Mouse (Mus musculus) mature B cell (primary cell): ENCODE results near the gene Lrp3.

Experiments used
- in situ Hi-C: fragments of 300-500 bp; cut with MboI; formaldehyde crosslinking; loops from 2 replicates; pipeline ENCODE4 v1.14.3; 2019

The Lrp3 gene

DNA sequence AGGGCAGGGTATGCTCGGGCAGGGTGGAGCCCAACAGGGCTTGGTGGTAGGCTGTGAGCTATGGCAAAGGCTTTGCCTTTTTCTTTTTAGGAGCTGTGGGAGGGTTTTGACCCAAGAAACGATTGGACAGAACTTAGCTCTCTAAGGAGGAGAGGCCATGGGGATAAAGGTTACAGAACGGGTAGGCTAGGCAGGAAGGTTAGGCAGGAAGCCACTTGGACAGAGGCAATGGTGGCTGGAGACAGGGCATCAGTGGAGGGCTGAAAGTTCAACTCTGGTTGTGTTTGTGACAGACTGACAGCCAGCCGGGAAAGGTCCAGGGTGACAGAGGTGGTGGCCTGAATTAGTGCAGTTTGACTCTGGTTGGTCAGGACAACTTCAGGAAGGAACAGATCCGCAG, 25.6 kb downstream of the Lrp3 start:
- in situ Hi-C loops: no loop called here

DNA sequence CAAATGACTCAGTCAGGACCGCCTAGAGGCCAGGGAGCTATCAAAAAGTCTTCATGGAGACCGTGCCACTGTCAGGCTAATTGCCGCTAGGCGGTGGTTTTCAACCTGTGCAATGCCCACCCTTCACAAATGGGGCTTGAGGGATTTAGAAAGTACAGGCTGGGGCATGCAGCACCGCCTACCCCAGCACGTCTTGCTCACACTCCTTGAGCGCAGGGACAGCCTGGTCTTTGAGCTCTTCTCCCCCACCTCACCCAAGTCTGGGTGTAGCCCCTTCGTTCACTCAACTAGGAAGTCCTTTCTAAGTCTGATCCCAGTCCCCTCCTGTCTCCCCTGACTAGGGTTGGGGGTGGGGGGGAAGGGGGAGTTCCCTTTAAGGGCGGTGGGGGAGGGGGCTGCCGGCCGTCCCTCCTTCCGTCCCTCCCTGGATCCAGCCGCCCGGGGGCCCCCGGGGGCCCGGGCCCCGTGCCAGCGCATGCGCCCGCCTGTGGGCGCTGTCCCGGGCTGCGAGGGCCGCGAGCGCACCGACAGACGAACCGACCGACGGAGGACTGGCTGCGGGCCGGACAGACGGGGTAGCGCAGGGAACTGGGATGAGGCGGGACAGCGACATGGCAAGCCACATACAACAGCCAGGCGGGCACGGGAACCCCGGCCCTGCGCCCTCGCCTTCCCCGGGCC, 29.3 kb downstream of the Lrp3 start, which contains the start of gene Slc7a10:
Gene Slc7a10, plus strand, starts transcription at position 497 of the 681 bp plus-strand sequence.
- in situ Hi-C loops: no loop called here

DNA sequence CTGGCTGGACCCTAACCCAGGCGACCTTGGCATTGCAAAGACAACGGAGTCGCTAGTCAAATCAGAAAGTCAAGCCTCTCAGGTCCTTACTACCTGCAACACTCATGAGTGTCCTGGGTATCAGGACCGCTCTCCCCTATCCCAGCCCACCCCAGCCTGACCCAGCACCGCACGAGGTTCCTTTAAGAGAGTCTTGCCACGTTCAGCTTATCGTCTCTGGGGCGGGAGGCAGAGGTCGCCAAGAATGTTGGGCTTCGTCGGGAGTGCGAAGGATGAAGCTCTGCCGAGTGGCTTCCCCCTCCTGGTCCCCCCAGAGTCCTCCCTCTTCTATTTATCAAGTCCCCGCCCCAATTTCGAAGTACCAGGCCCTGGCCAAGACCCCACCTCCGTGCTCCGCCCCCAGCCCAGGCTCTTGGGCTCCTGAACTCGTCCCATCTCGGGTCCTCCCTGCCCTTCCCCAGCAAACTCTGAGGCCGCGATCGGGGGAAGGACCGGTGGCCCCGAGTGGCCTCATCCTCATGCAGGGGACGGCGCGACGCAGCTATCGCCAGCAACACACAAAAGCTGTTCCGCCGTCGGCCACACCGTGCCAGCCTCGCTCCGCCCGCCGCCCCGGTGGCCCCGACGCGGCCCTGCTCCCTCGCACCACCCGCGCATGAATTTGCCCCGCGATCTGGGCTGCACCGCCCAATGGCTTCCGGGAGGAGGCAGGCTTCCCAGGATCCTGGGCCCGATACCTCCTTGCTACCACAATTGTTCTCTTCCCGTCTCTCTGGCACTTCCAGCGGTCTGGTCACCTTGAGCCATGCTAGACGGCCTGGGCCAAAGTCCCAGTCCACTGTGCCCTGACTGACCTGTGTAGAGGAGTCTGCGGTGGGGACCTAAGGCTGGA, 30.2 kb downstream of the Lrp3 start:
- in situ Hi-C loops: no loop called here

DNA sequence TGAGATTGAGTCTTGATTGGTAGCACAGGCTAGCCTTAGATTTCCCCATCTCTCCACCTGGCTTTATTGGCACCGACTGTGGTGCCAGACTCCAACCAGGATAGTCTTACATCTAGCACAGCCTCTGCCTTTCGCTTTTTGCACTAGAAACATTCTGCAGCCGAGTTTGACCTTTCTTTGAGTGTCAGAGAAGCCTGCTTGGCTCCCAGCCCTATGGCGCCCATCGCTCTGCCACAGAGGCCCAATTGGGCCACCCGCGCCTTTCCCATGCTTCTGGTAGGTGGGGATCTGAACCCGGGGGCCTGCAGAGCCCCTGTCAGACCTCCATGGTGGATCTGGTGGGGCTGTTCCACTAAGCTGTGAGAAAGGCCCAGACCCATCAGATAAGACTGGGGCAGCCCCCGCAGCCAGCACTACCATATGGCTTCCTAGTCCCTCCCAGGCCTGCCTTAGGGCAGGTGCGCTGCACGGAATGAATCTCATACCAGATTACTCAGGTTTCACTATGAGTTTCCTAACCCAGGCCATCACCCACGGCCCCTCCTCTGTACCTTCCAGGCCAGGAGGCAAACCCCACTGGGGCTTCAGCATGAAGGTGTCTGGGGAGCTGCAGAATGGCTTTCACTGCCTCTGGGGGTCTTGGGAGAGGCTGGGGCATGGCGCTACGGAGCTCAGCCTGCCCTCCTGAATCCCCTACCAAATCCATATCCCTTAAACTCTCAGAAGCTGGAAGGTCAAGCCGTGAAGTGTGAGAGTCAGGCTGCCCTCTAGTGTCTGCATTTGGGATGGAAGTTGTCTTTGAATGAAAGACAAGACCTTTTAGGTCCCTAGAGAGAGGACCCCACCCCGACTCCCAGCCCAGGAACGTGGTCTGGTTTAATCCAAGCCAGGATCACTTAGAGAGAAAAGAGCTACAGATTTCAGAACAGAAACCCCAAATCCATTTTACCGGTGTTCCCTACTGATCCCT, 38.6 kb downstream of the Lrp3 start:
- in situ Hi-C loops: loop anchor here (10.0 kb wide), 1 partner anchor 142 kb away; no protein-coding TSS in a partner anchor

DNA sequence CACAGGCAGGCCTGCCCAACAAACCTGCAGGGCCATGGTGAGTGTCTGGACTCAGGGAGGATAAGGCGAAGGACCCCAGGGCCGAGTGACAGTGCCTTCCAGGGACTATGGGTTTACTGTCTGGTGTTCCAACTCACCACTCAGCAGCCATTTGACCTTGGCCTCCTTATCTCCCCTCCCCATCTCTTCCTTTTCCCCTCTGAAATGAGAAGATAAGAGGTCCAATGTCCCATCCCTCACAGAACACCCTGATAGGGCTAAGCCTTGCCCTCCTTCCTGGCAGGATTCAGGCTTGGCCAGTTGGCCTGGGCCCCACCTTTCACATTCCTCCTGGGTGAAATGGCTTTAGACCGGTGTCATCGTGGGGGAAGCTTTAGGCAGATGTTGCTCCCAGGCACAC, 39.8 kb downstream of the Lrp3 start:
- in situ Hi-C loops: loop anchor here (10.0 kb wide), 1 partner anchor 141 kb away; no protein-coding TSS in a partner anchor

DNA sequence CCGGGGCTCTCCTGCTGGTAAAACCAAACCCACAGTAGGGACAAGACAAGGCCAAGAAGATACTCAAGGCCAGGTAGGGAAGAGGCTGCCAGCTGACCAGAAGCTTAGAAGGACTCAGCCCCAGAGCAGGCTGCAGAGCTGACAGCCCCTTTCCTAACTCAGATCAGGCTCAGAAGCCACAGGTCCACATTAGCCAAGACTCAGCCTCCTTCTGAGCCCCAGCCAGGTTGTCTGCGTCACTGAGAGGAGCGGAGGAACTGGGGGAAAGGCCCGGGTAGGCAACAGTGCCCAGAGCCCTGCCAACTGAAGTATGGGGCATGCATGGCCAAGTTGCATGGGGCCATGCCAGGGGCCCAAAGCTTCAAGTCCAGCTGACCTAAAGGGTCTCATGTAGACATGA, 42.8 kb downstream of the Lrp3 start:
- in situ Hi-C loops: loop anchor here (10.0 kb wide), 1 partner anchor 138 kb away; no protein-coding TSS in a partner anchor

DNA sequence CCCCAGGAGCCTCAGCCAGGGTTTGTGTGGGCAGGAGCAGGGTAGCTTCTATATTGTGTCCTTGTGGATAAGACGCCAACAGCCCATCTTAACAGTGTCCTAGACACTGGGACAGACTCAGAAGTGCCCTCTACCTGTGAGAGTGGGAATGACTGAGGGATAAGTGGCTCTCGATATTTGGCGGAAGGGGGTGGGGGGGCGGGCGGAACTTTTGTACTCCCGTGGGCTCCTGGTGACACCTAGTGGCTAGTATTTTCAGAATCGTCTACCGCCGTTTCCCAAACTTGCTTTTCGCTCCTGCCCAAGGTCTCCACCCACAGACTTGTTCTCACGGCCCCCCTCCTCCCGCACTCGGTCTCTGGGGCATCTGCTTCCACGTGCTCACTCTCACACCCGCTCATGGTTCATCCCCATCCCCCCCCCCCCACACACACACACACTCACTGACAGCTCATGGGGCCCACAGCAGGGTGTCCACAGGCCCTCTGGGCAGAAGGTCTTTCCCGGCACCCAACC, 43.4 kb downstream of the Lrp3 start:
- in situ Hi-C loops: loop anchor here (10.0 kb wide), 1 partner anchor 137 kb away; no protein-coding TSS in a partner anchor

DNA sequence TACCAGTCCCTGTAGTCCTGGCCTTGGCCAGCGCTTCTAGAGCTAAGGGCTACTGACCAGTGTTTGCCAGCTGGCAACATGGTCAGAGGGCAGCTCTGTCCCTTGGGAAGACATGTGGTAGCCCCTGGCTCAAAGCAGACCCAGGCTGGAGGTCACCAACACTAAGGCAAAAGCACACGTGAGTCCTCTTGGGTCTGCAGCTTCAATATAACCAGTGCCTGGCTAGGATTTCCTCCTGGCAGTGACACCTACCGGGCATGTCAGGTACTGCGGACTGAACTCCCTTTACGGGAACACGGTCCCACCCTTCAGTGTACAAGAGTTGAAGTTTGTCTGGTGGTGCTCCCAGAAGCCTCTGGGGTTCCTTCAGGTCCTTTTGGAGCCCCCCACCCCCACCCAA, 46.0 kb downstream of the Lrp3 start:
- in situ Hi-C loops: no loop called here

DNA sequence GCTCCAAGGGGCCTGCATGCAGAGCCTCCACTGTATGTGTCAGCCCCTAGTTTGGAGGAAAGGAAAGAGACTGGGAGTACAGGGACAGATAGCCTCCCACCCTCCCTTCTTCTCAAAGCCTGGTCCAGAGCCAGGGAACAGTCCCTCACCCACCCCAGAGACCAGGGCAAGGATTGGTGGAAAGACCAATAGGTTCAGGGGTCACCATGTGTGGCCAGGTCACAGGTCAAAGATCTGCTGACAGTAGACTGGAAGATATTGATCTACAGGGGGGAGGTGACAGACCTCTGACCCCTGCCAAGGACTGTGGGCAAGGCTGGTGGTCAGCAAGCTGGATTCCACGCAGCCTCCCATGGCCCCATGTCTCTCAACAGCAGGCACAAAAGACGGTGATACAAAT, 47.4 kb downstream of the Lrp3 start:
- in situ Hi-C loops: no loop called here

DNA sequence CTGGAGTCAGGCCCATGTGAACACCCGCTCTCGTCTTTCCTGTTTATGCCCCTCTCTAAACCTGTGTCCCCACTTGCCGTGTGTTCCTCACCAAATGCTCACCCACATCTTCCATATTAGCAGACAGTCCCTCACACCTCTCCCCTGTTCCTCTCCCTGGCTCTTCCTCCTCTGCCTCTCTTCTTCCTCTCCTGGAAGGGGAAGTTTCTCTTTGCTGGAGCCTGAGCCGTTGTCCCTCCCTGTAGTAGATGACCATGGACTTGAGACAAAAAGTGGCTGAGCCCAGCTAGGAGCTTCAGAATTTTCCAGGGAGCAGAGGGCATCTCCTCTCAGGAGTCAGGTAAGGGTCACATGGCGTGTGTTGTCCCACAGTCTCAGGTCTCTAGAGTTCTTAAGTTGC, 48.3 kb downstream of the Lrp3 start:
- in situ Hi-C loops: no loop called here

DNA sequence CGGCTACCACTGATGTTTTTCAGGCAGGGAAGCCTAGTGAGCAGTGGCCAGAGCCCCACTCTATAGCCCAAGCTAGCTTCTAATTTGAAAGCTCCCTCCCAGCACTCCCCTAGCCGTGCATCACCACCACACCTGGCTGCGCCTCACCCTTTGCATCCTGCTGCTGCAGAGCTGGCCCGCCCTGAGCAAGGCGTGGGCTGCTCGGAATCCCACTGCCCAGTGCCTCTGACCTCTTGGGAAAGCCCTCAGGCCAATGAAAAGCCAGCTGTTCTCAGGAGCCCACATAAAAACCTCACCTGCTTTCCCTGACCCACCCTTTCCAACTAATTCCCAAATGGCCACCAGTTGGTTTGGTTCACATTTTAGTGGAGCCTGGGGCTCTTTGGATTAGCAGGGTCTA, 51.2 kb downstream of the Lrp3 start:
- in situ Hi-C loops: no loop called here

DNA sequence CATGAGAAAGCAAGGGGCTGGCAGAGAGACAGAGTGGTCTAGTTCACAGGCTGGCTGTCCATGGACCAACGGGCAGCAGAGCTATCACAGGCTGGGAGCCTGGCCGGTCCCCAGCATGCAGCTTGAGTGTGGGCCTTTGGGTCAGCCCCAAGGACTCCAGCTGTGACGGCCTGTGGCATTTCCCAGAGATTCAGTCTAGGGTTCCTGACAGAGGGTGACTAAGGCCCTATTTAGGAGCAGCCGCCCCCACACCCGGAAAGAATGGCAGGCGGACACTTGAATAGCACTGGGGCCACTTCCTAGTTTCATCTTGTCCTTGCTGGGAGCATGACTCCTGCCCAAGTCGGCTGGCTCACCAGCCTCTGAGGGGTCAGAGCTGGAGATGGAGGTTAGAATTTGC, 51.7 kb downstream of the Lrp3 start:
- in situ Hi-C loops: no loop called here

DNA sequence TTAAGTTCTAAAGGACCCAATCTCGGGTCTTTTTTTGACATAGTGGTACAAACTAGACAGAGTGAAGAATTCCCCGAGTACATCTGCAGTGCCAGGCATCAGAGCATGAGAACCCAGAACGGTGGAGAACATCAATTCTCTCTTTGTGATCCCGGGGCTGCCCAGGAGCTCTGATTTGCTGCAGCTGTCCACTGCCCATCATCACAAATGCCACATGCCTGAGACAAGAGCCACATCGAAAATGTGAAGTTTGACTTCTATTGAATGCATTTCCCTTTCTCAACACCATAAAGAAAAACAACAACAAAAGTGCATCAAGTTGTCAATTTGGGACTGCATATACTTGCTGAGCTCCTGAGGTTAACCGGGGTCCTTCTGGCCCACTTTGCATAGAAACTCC, 52.9 kb downstream of the Lrp3 start:
- in situ Hi-C loops: no loop called here

DNA sequence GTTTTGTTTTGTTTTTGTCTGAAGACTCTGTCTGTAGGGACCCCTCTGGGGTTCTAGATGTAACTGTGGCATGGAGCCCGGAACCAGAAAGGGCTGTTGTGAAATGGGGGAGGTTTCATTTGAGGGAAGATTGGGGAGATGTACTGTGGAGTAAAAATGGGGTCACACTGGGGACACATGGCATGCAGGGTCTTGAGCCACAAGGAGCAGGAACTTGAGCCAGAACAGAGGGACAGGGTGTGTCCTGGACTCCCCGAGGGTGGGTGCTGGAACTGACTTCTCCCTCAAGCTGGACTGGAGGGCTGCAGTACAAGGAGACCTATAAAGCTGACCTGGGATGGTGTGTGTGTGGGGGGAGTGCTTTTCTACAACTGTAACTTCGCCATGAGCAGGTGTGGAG, 57.8 kb downstream of the Lrp3 start:
- in situ Hi-C loops: no loop called here

DNA sequence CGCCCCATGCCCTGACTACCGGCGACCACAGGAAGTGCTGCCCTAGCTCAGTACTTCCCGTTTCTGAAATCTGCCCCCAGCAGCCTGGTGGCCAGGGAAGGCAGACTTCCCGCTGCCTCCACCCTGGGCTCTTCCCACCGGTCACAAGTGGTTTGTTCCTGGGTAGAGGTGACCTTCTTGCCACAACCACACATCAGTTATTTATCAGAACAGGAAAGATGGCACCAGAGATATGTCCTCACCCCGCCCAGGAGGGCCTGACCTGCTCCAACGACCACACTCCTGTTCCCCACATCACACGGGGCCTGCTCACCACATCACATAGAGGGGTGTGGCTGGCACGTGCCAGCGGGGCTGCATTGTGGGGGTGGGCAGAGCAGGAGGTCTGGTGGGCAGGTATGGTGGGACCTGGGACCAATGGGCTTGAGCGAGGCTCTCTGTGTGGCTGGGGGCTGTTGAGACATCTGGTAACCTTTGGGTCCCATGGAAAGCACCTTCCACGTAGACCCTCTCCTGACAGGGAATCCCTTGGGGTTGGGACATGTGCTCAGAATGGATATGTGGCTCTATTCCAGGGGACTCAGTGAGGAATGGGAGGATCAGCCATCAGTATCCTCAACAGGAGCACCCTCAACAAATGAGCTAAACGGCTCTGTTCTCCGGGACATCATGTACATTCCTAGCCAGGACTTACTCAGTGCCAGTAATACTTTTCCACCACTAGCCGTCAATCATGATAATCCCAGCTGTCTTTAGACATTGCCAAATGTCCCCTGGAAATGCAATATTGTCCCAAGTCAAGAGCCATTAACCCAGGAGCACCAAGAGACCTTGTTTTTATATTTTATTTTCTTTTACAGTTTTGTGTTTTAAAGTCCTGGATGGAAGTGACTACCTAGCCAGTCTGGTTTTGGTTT, 58.5 kb downstream of the Lrp3 start:
- in situ Hi-C loops: no loop called here

DNA sequence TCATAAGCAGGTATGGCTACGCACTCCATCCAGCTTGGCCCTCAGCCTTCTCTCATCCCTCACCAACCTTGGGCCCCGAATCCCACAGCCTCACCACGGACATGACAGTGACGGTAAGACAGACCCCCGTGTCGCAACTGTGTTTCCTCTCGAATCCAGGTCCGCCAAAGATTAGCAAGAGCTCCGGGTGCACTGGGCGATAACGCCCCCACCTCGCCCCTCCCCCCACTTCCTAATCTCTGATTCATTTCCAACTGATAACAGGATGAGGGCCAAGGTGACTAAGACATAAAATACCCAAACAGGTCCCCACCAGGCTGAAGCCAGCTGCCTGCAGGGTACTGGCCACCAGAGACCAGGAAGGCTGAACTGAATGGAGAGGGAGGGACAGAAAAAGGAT, 60.8 kb downstream of the Lrp3 start:
- in situ Hi-C loops: no loop called here

DNA sequence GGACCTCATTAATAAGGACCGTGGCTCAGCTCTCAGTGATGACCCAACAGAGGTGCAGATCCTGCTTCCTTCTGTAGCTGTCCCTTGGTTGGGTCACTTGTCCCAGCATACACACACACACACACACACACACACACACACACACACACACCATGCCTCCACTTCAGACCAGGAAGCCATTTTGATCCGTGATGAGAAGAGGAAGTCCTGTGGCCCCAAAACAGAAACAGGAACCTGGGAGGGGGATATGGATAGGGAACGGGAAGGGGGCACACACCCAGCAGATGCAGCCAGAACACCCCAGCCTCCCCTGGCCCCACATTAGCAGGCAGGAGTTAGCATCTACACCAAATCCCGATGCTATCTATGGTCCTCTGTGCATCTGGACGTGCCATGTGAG, 64.4 kb downstream of the Lrp3 start:
- in situ Hi-C loops: no loop called here
